Mouse (Mus musculus) kidney, embryonic 16.5 days (tissue): ENCODE measurements around the gene Rnf186. TPM values are rescaled to one million over a fixed set of nuclear protein-coding genes. Genes with fewer than 3 reads are reported as not detected.

Experiments
- ATAC-seq: fragments of 200-750 bp; cut with Nextera tagmentation; 2 replicates; pipeline ENCODE4 v1.8.0; 2017; ENCODE audit warnings: moderate TSS enrichment; ENCODE audit not compliant: low FRiP score, low TSS enrichment
- H3K27ac ChIP-seq: fragments of 300-500 bp; sonication (generic); 2 replicates; pipeline ENCODE4 v1.5.1; 2014; ENCODE audit warnings: low read length
- H3K27me3 ChIP-seq: fragments of 300-500 bp; sonication (generic); 2 replicates; pipeline ENCODE4 v1.6.1; 2014; ENCODE audit warnings: low read length, control low read depth, mixed read lengths; ENCODE audit not compliant: insufficient read depth
- H3K36me3 ChIP-seq: fragments of 300-500 bp; sonication (generic); 2 replicates; pipeline ENCODE4 v1.6.1; 2014; ENCODE audit warnings: low read length, control low read depth, mixed read lengths; ENCODE audit not compliant: insufficient read depth
- H3K4me1 ChIP-seq: fragments of 300-500 bp; sonication (generic); 2 replicates; pipeline ENCODE4 v1.6.1; 2014; ENCODE audit warnings: low read length, control low read depth, mixed read lengths; ENCODE audit not compliant: insufficient read depth
- H3K4me2 ChIP-seq: fragments of 300-500 bp; sonication (generic); replicated peaks from 2 replicates; pipeline ENCODE4 v1.6.1; 2014; ENCODE audit warnings: low read depth, low read length
- H3K4me3 ChIP-seq: fragments of 300-500 bp; sonication (generic); 2 replicates; pipeline ENCODE4 v1.5.1; 2014; ENCODE audit warnings: mild to moderate bottlenecking, low read length
- H3K9ac ChIP-seq: fragments of 300-500 bp; sonication (generic); replicated peaks from 2 replicates; pipeline ENCODE4 v1.6.1; 2014; ENCODE audit warnings: low read length
- H3K9me3 ChIP-seq: fragments of 300-500 bp; sonication (generic); 2 replicates; pipeline ENCODE4 v1.6.1; 2016; ENCODE audit warnings: low read length, control low read depth
- WGBS: fragments of 180-500 bp; shearing (Covaris S2); extraction: QIAGEN DNeasy Blood & Tissue Kit; methylation state at CpG from one replicate; pipeline ENCODE4 v1.1.7; 2014; 5-methylcytosine and 5-hydroxymethylcytosine counted together
- polyA plus RNA-seq: library from polyadenylated mRNA; unstranded; fragments of >200 nt; fragmentation: Nextera tagmentation; extraction: Ambion mirVana; gene quantifications from 2 replicates; pipeline ENCODE4 v1.2.1, GENCODE M21; 2015

Rnf186 gene
- polyA plus RNA-seq, 1 experiment from 2014 or later = 11.0 TPM

- 87% methylated on average over 8 of the region's 8 CpGs for WGBS
- no peaks in the 10 kb centered on the region for H3K36me3 ChIP-seq
- H3K9ac ChIP-seq = no peak overlapping the region
- no peaks in the 10 kb centered on the region for H3K27me3 ChIP-seq
- no peak for ATAC-seq
- peaks cover 5% of the 10 kb centered on the region for H3K4me1 ChIP-seq
- H3K27ac ChIP-seq = no peak overlapping the region
- no peaks in the 10 kb centered on the region for H3K9me3 ChIP-seq
- H3K4me3 ChIP-seq = no peak overlapping the region
- H3K4me2 ChIP-seq = no peak overlapping the region
These were observed 13.1 kb downstream of the Rnf186 start for GRCm38 (mm10) chr4:138980021-138980420.

- no peak overlapping the region for H3K4me2 ChIP-seq
- H3K9me3 ChIP-seq = no peaks in the 10 kb centered on the region
- H3K9ac ChIP-seq = no peak overlapping the region
- WGBS = 29% methylated on average over 12 of the region's 12 CpGs
- ATAC-seq = no peak
- no peak overlapping the region for H3K4me3 ChIP-seq
- no peak overlapping the region for H3K27ac ChIP-seq
- H3K27me3 ChIP-seq = no peaks in the 10 kb centered on the region
- H3K36me3 ChIP-seq = no peaks in the 10 kb centered on the region
- H3K4me1 ChIP-seq = no peaks in the 10 kb centered on the region
These were observed 14.0 kb downstream of the Rnf186 start for GRCm38 (mm10) chr4:138980771-138981420.

- ATAC-seq = peak; percentile 67
- 66% methylated on average over 3 of the region's 3 CpGs for WGBS
- H3K27me3 ChIP-seq = no peaks in the 10 kb centered on the region
These were observed 16.5 kb downstream of the Rnf186 start for GRCm38 (mm10) chr4:138983422-138983821.

GRCm38 (mm10) chr4:138984744-138985143 is 17.8 kb downstream of the Rnf186 start:
- Histone ChIP-seq H3K27ac (no peak overlapping the region), H3K4me1 (no peaks in the 10 kb centered on the region), H3K9me3 (no peaks in the 10 kb centered on the region), H3K4me2 (no peak overlapping the region), H3K9ac (no peak overlapping the region), H3K27me3 (no peaks in the 10 kb centered on the region), H3K4me3 (no peak overlapping the region), H3K36me3 (no peaks in the 10 kb centered on the region)
- WGBS = 79% methylated on average over 7 of the region's 7 CpGs
- ATAC-seq = no peak

More at GRCm38 (mm10) chr4:138983422-138983821, 16.5 kb downstream of the Rnf186 start:
- Histone ChIP-seq H3K9ac (no peak overlapping the region), H3K4me1 (no peaks in the 10 kb centered on the region), H3K4me3 (no peak overlapping the region), H3K4me2 (no peak overlapping the region), H3K27ac (peak overlapping the region; percentile 57), H3K9me3 (no peaks in the 10 kb centered on the region), H3K36me3 (no peaks in the 10 kb centered on the region)

GRCm38 (mm10) chr4:138986280-138986679 is 19.4 kb downstream of the Rnf186 start:
- Histone ChIP-seq H3K4me3 (no peak overlapping the region), H3K4me2 (no peak overlapping the region), H3K27ac (no peak overlapping the region), H3K27me3 (no peaks in the 10 kb centered on the region), H3K4me1 (no peaks in the 10 kb centered on the region), H3K36me3 (no peaks in the 10 kb centered on the region), H3K9ac (no peak overlapping the region), H3K9me3 (no peaks in the 10 kb centered on the region)
- 64% methylated on average over 5 of the region's 5 CpGs for WGBS
- peak; percentile 63; the same call in 1 of the 2 replicates for ATAC-seq

GRCm38 (mm10) chr4:138994389-138994788 is 27.5 kb downstream of the Rnf186 start:
- no peak for ATAC-seq
- WGBS = 68% methylated on average over 3 of the region's 3 CpGs
- H3K36me3 ChIP-seq = no peaks in the 10 kb centered on the region
- no peak overlapping the region for H3K27ac ChIP-seq
- no peak overlapping the region for H3K9ac ChIP-seq
- H3K9me3 ChIP-seq = no peaks in the 10 kb centered on the region
- no peak overlapping the region for H3K4me3 ChIP-seq
- no peaks in the 10 kb centered on the region for H3K4me1 ChIP-seq
- no peaks in the 10 kb centered on the region for H3K27me3 ChIP-seq
- H3K4me2 ChIP-seq = no peak overlapping the region

- Histone ChIP-seq H3K4me3 (no peak overlapping the region), H3K27ac (no peak overlapping the region), H3K27me3 (no peaks in the 10 kb centered on the region), H3K36me3 (no peaks in the 10 kb centered on the region), H3K4me1 (peaks cover 4% of the 10 kb centered on the region; the same call in 1 of the 2 replicates), H3K9ac (no peak overlapping the region), H3K4me2 (no peak overlapping the region), H3K9me3 (no peaks in the 10 kb centered on the region)
- 77% methylated on average over 5 of the region's 5 CpGs for WGBS
- ATAC-seq = no peak
These were observed 29.5 kb downstream of the Rnf186 start for GRCm38 (mm10) chr4:138996410-138996809.

- H3K27me3 ChIP-seq = no peaks in the 10 kb centered on the region
- ATAC-seq = no peak
- 92% methylated on average over 4 of the region's 4 CpGs for WGBS
These were observed 30.2 kb downstream of the Rnf186 start for GRCm38 (mm10) chr4:138997121-138997520.

GRCm38 (mm10) chr4:138998611-138999010 is 31.7 kb downstream of the Rnf186 start:
- Histone ChIP-seq H3K4me3 (no peak overlapping the region), H3K27ac (no peak overlapping the region), H3K36me3 (no peaks in the 10 kb centered on the region), H3K4me2 (no peak overlapping the region), H3K9me3 (no peaks in the 10 kb centered on the region), H3K4me1 (peaks cover 4% of the 10 kb centered on the region; the same call in 1 of the 2 replicates), H3K27me3 (no peaks in the 10 kb centered on the region), H3K9ac (no peak overlapping the region)
- ATAC-seq = no peak
- WGBS = 65% methylated on average over 11 of the region's 11 CpGs

More at GRCm38 (mm10) chr4:138997121-138997520, 30.2 kb downstream of the Rnf186 start:
- H3K36me3 ChIP-seq = no peaks in the 10 kb centered on the region
- H3K4me3 ChIP-seq = no peak overlapping the region
- H3K4me2 ChIP-seq = no peak overlapping the region
- H3K27ac ChIP-seq = no peak overlapping the region
- H3K9ac ChIP-seq = no peak overlapping the region
- H3K4me1 ChIP-seq = peaks cover 4% of the 10 kb centered on the region; the same call in 1 of the 2 replicates
- H3K9me3 ChIP-seq = no peaks in the 10 kb centered on the region

- WGBS = 49% methylated on average over 2 of the region's 2 CpGs
- Histone ChIP-seq H3K4me1 (peaks cover 4% of the 10 kb centered on the region; the same call in 1 of the 2 replicates), H3K36me3 (no peaks in the 10 kb centered on the region), H3K4me2 (no peak overlapping the region), H3K4me3 (no peak overlapping the region), H3K9ac (no peak overlapping the region), H3K27me3 (no peaks in the 10 kb centered on the region), H3K27ac (no peak overlapping the region), H3K9me3 (no peaks in the 10 kb centered on the region)
- ATAC-seq = no peak
These were observed 34.1 kb downstream of the Rnf186 start for GRCm38 (mm10) chr4:139001026-139001425.
